Mouse (Mus musculus): ENCODE data around the gene Map3k14.

DNA sequence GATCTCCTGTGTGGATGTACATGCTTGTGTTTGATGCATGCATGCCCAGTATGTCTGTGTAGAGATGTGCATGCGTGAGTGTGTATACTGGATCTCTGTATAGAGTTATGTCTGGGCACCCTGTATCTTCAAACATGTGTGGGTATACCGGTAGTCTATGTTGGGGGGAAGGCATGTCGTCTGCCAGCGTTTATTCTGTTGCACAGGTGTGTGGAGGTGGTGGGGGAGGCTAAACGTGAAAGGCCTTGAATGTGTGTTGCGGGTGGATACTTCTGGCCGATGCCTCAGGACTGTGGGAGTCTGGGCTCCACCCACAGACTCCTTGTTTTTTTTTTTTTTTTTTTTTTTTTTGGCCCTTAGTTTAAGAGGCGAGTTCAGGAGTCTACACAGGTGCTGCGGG lies 85.9 kb downstream of the Map3k14 start:
- TF ChIP-seq TBP (IDR thresholded peaks at IDR 0.05; ENCODE audit: low read depth, low read length) = no peak
- no peak for TF ChIP-seq CHD2 (IDR thresholded peaks at IDR 0.05; ENCODE audit: low read length)
- no peak for TF ChIP-seq CTCF (IDR thresholded peaks at IDR 0.05 in 2 of 3, conservative IDR thresholded peaks at IDR 0.05 in 1 of 3; ENCODE audit: control insufficient read depth in 1 of 3, insufficient read depth in 1 of 3, low read depth in 2 of 3, low read length in 3 of 3, poor library complexity in 1 of 3, severe bottlenecking in 1 of 3)
- TF ChIP-seq UBTF (IDR thresholded peaks at IDR 0.05; ENCODE audit: borderline replicate concordance, insufficient read depth, low read depth, low read length) = no peak

Data from MEL (cell line).